In genomic region chr3:101092202-101092601, GRCm38 (mm10) we compare ENCODE assay signal across 15 mouse cellular contexts.
"Had no signal": no experiment of that assay in that cellular context is flagged by ENCODE, and none has a peak within 500 bp of the region (broad histone marks: within the 10 kb centered on the region; RNA-seq: fewer than 3 reads in every experiment).

No protein-coding gene starts in this region.

- H3K27ac ChIP-seq: lung, embryonic 15.5 days; macrophage; midbrain, embryonic 13.5 days; midbrain, embryonic 15.5 days; neural tube, embryonic 12.5 days; stomach, embryonic 15.5 days; stomach, postnatal 0 days had no signal

- H3K4me3 ChIP-seq: lung, embryonic 15.5 days; megakaryocyte, embryonic 14.5 days; midbrain, embryonic 13.5 days; midbrain, embryonic 15.5 days; neural tube, embryonic 12.5 days; stomach, embryonic 15.5 days had no signal

- DNase-seq: lung, adult 2 months; lung, postnatal 14 days; lung, postnatal 36 days; right cerebral cortex, postnatal 14 days; thymus, adult 2 months; thymus, postnatal 25 days; thymus, postnatal 4 days had no signal
